Mouse (Mus musculus): ENCODE measurements around the gene Pxylp1.
A peak's percentile ranks its signal among the peaks of the same experiment; 100 is the strongest.

Pxylp1 gene

DNA sequence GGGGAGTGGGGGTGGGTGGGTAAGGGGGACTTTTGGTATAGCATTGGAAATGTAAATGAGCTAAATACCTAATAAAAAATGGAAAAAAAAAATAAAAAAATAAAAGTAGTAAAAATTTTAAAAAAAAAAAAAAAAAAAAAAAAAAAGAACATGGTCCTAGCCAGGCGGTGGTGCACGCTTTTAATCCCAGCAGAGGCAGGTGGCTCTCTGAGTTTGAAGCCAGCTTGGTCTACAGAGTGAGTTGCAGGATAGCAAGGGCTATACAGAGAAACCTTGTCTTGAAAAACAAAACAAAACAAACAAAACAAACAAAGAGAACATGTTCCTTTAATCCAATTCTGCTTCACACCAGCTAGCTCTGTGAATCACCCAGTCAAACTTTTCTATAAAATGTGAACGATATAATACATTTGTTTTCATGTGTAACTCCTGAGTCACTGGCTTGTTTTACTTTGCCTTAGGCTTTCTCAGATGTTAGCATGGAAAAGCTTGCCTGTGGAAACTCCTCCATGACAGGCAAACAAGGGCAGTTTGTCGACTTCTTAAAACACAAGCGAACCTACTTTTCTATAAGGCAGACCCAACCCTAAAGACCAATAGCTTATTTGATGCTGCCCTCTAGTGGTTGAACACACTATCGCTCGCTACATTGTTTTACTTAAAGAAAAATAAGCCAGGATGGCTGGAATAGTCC is 74.2 kb downstream of the Pxylp1 start:
- DNase-seq, result peak; percentile 48

DNA sequence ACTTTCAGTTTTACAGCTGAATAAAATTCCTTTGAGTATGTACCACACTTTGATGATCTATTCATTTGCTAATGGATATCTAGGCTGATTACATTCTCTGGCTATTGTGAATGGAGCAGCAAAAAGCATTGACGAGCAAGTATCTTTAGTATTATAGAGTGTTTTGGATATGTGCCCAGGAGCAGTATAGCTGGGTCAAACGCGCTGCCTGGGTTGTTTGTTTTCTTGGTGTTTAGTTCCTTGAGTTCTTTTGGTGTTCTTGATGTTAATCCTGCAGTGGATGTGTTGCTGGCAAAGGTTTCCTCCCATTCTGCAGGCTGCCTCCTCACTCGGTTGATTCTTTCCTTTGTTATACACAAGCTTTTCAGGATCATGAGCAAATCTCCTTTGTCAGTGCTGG is 80.5 kb downstream of the Pxylp1 start:
- no peak for DNase-seq

DNA sequence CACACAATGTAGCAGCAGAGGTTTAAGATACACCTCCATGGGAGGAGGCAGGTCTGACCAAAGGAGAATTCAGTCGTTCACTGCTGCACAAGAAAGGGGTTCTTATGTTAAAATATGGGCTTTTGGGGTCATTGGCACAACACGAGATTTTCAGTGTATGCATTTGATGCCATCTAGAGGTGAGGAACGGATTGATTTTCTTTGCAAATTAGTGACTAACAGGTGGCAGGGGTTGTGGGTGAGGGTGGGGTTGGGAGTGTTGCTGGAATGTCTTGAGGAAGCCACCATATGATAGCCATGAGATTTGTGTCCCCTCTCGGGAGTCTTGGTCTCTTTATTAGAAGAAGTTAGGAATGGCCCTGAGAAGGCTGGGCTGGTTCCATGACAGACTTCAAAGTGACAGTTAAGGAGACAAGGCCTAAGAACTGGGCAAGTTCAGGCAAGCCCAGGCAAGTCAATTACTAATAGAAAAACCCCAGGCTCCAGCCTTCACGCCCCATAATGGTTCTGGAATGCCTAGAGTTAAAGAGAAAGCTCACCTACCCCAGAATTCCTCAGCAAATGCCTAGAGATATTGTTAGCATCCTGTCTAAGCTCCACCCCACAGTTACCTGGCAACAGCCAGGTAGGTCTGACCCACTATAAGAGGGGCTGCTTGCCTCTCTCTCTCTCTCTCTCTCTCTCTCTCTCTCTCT is 92.2 kb downstream of the Pxylp1 start:
- DNase-seq, result no peak

- no peak for DNase-seq
Observed at GRCm38 (mm10) chr9:96797311-96797710, 95.2 kb downstream of the Pxylp1 start.

DNA sequence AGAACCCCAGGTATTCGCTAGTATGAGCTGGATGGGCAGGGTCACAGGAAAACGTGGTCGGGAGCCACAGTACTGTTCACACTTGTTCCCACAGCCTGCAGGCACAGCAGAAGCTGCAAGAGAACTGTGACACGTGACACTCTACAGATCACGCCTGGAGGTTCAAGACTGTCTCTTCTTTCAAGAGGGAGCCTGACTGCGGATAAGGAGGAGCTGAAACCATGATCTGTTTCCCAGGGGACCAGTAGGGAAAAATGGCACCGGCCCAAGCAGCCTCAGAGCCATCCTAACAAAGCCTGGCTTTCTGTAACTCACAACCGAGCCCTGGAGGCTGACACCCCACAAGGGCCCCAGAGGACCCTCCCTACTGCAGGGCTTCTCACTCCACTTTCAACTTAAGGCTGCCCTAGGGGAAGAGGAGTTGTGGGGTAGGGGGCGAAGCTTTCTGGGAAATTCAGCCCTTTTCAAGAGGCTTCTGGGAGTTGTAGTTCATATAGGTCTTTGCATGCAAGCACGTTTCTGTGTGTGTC is 97.0 kb downstream of the Pxylp1 start:
- peak; percentile 38 for DNase-seq

DNA sequence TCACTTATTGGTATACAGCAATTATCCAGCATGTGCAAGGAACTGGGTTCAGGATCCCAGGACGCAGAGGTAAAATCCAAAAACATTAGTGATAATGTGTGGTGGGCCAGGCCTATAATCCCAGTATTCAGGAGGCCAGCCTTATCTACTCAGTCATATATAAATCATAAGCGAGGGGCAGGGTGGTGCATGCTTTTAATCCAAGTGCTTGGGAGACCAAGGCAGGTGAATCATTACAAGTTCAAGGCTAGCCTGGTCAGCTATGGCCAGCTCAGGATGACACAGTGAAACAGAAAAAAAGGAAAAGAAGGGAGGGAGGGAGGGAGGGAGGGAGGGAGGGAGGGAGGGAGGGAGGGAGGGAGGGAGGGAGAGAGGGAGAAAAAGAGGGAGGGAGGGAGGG is 97.9 kb downstream of the Pxylp1 start:
- no peak for DNase-seq

GRCm38 (mm10) chr9:96792543-96792942 is 99.9 kb downstream of the Pxylp1 start:
- no peak for DNase-seq

DNA sequence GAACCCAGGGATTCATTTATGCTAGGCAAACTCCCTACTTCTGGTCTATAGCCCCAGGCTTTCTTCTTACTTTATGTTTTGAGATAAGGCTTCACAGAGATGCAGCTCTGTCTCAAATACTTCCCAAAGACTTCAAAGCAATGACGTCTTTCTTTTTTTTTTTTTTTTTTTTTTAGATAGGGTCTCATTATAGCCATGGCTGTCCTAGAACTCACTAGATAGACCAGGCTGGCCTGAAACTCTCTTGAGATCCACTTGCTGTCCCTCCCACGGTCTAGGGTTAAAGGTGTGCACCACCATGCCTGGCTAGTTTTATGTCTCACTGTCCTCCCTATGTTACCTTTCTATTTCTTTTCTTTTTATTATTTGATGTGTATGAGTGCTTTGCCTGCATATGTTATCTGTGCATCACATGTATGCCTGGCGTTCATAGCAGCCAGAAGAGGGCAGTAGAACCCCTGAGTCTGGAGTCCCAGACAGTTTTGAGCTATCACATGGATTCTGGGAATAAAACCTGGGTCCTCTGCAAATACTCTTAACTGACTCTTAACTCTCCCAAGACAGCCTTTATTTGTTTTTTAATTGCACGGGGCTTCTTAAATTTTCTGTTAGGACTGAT is 102.0 kb downstream of the Pxylp1 start:
- no peak for DNase-seq

DNA sequence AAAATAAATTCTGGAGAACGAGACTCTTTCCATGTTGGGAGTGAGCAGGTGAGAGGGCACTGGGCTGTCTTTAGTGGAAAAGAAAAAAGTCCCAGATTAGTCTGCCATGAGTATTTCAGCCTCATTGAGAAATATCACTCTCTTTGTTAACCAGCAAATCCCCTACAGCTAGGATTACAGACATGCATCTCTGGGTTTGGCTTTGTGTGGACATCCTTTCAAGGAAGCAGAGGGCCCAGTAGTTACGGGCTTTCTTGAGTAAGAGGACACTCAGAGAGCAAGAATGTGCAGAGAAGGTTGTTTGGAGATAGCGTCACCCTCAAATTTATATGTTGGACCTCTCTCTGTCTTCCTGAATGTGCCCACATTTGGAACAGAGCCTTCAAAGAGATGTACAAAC is 102.6 kb downstream of the Pxylp1 start:
- no peak for DNase-seq

DNA sequence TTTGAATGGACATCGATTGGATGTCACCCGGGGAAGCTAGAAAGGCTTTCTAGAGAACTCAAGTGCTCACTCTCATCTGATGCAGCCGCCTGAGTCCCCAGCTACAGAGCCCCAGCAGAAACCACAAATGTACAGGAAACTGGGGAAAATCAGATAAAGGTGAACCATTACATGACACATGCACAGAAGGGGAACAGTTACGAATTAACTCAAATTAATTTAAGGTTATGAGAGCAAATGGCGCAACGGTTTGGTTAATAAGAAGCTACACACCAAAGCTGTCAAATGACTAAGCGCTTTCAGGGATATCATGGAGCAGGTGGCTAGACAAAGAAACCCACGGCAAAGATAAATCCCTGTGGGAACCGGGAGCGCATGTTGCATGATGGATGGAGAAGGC is 104.7 kb downstream of the Pxylp1 start:
- no peak for DNase-seq

DNA sequence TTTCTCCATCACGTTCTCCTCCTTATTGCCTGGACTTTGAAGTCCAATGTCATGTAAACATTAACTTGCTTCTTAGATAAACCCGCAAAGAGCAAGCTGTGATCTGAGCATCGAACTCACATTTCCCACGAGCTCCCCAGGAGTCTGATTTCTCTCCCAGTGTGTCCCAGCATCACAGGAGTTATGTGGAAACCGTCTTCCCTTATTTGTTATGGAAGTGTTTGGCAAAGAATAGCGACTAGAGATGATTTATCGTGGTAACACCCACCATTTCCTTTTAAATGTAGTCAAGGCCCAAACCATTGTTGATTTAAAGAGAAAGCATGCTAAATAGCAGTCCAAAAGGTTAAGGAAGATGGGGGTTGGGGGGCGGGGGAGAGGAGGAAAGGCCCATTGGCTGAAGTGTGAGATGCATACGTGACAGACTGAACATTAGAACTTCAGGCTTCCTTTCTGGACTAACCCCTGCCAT is 106.6 kb downstream of the Pxylp1 start:
- no peak for DNase-seq

- no peak for DNase-seq
Observed at GRCm38 (mm10) chr9:96785187-96785586, 107.3 kb downstream of the Pxylp1 start.

DNA sequence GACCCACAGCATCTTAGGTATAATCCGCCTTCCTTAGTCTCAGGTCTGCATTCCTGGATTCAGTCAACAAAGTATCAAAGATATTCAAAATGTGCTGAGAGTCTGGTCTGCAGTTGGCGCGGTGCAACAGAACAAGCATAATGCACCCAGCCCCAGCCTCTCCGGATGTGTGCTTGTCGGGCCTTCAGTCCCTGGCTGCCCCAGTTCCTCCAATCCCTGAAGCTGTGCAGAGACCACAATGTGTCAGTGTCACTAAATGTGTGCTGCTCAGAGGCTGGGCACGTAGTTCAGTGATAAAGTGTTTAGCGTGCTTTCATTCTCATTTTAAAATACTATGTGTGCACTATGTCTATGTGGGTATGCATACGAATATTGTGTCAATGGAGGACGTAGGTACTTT is 108.8 kb downstream of the Pxylp1 start:
- no peak for DNase-seq

DNA sequence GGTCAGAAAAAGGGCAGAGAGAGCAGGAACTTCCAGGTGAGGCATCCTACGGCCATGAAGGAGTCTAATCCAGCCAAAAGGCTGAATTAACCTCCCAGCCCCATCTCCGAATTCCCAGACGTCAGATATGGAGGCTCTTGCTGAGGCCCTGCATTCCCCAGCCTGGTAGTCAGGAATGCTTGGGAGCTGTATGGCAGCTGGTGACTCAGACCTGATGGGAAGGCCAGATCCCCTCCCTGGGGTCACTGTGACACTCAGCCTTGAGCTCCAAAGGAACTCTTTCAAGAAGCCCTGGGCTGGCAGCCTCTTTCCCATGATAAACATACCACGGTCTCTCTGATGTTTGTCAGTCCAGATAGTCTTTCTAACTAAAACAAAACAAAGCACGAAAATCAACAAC is 109.2 kb downstream of the Pxylp1 start:
- no peak for DNase-seq

GRCm38 (mm10) chr9:96782062-96782461 is 110.4 kb downstream of the Pxylp1 start:
- no peak for DNase-seq

Data from cerebellum, adult 11-12 months (tissue).